Mouse (Mus musculus) liver, embryonic 16.5 days (tissue): Measurements from ENCODE around the gene Sgk1. TPM values are rescaled to one million over a fixed set of nuclear protein-coding genes. Genes with fewer than 3 reads are reported as not detected.

Source experiments
- ATAC-seq: fragments of 200-750 bp; cut with Nextera tagmentation; 2 replicates; pipeline ENCODE4 v1.8.0; 2017; ENCODE audit warnings: low read depth, mild to moderate bottlenecking, moderate number of reproducible peaks, moderate library complexity
- H3K27ac ChIP-seq: fragments of 300-500 bp; sonication (generic); 2 replicates; pipeline ENCODE4 v1.5.1; 2014; ENCODE audit warnings: mild to moderate bottlenecking, low read length
- H3K27me3 ChIP-seq: fragments of 300-500 bp; sonication (generic); 2 replicates; pipeline ENCODE4 v1.6.1; 2014; ENCODE audit warnings: low read depth, low read length, mixed read lengths; ENCODE audit not compliant: control insufficient read depth, insufficient read depth
- H3K36me3 ChIP-seq: fragments of 300-500 bp; sonication (generic); 2 replicates; pipeline ENCODE4 v1.6.1; 2014; ENCODE audit warnings: mild to moderate bottlenecking; ENCODE audit not compliant: control insufficient read depth, insufficient read depth
- H3K4me1 ChIP-seq: fragments of 300-500 bp; sonication (generic); 2 replicates; pipeline ENCODE4 v1.6.1; 2014; ENCODE audit warnings: low read depth, low read length, mixed read lengths; ENCODE audit not compliant: control insufficient read depth
- H3K4me2 ChIP-seq: fragments of 300-500 bp; sonication (generic); 2 replicates; pipeline ENCODE4 v1.6.1; 2014; ENCODE audit warnings: low read depth, low read length, mixed read lengths
- H3K4me3 ChIP-seq: fragments of 300-500 bp; sonication (generic); 2 replicates; pipeline ENCODE4 v1.5.1; 2014; ENCODE audit warnings: low read depth, mild to moderate bottlenecking, low read length
- H3K9ac ChIP-seq: fragments of 300-500 bp; sonication (generic); 2 replicates; pipeline ENCODE4 v1.6.1; 2014; ENCODE audit warnings: low read depth, low read length
- H3K9me3 ChIP-seq: fragments of 300-500 bp; sonication (generic); replicated peaks from 2 replicates; pipeline ENCODE4 v1.6.1; 2016; ENCODE audit warnings: low read length; ENCODE audit not compliant: control insufficient read depth
- WGBS: fragments of 180-500 bp; shearing (Covaris S2); extraction: QIAGEN DNeasy Blood & Tissue Kit; methylation state at CpG from one replicate; pipeline ENCODE4 v1.1.7; 2014; ENCODE audit not compliant: insufficient replicate concordance; 5-methylcytosine and 5-hydroxymethylcytosine counted together
- polyA plus RNA-seq: library from polyadenylated mRNA; unstranded; fragments of >200 nt; fragmentation: Nextera tagmentation; extraction: Ambion mirVana; gene quantifications from 2 replicates; pipeline ENCODE4 v1.2.1, GENCODE M21; 2015

Gene Sgk1
- polyA plus RNA-seq, 1 experiment from 2014 or later, result 13.8 TPM

DNA sequence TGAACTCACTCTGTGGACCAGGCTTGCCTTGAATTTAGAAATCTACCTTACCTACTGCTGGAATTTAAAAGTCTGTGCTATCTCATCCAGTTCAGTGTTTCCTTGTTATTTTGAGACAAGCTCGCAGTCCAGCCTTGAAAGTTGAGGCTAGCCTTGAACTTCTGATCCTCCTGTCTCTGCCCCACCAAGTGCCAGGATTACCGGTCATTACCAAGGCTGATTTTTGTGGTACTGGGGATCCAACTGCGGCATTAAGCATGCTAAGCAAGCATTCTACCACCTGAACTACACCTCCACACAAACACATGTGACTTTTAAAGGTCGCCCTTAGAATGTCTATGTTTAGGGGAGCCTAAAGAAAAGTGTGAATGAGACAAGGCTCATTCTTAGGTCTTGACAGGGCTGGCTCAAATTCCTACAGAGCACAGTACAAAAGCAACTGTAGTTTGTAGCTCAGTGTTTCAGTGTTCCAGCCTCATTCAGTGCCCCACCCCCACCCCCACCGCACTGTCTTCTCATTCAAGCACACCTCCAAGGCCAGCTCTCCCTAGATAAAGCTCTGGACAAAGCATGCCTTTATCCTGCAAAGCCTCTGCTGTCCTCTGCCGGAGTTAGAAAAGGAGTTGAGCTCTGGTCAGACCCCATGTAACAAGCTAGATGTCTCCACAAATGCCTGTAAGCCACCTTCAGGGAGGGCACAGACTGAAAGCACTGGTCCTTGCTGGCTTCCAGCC, 36.2 kb downstream of the Sgk1 start:
- Histone ChIP-seq H3K4me2 (no peak overlapping the region), H3K9ac (no peak overlapping the region), H3K27ac (no peak overlapping the region), H3K9me3 (no peaks in the 10 kb centered on the region), H3K4me1 (no peaks in the 10 kb centered on the region), H3K4me3 (no peak overlapping the region), H3K36me3 (no peaks in the 10 kb centered on the region), H3K27me3 (no peaks in the 10 kb centered on the region)
- 66% methylated on average over 6 of the region's 6 CpGs for WGBS
- no peak for ATAC-seq

DNA sequence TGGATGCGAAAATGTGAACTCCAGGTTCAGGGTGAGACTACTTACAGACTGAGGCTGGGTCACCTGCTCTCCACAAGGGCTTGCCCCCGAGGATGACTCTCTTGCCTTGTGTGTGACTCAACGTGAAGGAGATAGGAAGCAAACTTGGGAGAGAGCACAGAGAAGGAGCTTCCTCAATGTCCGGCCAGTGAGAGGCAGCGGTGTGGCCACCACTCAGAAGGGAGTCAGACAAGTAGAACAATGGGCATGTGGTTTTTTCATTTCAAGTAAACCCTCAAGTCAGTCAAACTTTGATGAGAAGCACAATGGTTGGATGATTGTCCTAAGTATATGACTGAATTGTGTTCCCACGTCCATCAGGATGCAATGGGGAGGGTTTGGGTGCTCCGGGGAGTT, 36.8 kb downstream of the Sgk1 start:
- H3K4me3 ChIP-seq, result no peak overlapping the region

DNA sequence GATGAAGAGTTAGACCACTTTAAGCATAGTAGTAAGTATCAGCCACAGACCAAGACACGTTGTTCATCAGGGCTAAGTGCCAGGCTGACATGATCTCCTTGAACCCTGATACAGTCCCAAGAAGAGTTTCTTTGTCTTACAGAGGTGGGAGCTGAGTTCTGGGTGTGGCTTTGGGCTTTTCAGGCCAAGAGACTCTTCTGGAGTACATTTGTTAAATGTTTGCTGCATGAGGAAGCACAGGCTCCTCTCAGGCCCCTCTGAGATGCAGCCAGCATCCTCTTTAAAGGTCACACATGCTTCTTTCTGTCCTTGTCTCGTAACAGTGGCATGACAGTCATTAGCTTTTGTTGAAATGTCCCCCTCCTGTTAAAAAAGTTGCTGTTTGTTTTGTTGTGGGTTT, 38.6 kb downstream of the Sgk1 start:
- no peak for ATAC-seq

More for the DNA sequence above, 36.8 kb downstream of the Sgk1 start:
- 53% methylated on average over 7 of the region's 7 CpGs for WGBS
- no peak overlapping the region for H3K4me2 ChIP-seq
- no peaks in the 10 kb centered on the region for H3K4me1 ChIP-seq
- no peak overlapping the region for H3K27ac ChIP-seq
- H3K27me3 ChIP-seq, result no peaks in the 10 kb centered on the region
- no peak for ATAC-seq
- no peak overlapping the region for H3K9ac ChIP-seq
- no peaks in the 10 kb centered on the region for H3K36me3 ChIP-seq
- H3K9me3 ChIP-seq, result no peaks in the 10 kb centered on the region

DNA sequence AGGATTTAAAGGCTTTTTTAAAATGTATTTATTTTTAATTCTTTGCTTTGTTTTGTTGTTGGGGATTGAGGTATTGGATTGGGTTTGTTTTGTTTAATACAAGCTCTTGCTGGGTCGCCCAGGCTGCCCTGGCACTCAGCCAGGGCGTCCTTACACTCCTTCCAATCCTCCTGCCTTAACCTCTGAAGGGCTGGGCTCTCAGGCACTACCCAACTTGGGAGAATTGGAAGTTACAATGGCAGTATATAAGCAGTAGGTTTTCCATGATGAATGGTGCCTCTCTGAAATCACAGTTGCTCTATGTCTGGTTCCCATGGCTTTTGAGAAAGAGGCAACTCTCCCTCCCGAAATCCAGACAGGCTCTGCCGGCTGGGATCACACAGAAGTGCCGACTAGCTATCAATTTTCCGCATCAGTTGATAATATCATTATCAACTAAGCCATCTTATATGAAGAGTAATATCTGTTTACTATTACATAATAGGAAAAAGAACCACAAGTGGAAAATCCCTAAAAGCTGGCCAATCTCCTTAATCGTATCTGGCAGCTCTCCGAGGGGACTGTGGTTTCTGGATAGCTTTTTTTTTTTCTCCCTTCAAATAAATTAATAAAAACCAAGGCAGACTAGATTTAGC, 40.8 kb downstream of the Sgk1 start:
- Histone ChIP-seq H3K4me3 (no peak overlapping the region), H3K27me3 (no peaks in the 10 kb centered on the region), H3K27ac (no peak overlapping the region), H3K4me1 (no peaks in the 10 kb centered on the region), H3K9ac (no peak overlapping the region), H3K36me3 (no peaks in the 10 kb centered on the region), H3K9me3 (no peaks in the 10 kb centered on the region), H3K4me2 (no peak overlapping the region)
- 65% methylated on average over 8 of the region's 8 CpGs for WGBS
- ATAC-seq, result no peak

More for the DNA sequence above, 38.6 kb downstream of the Sgk1 start:
- Histone ChIP-seq H3K9ac (no peak overlapping the region), H3K36me3 (no peaks in the 10 kb centered on the region), H3K4me3 (no peak overlapping the region), H3K4me2 (no peak overlapping the region), H3K27ac (no peak overlapping the region), H3K4me1 (no peaks in the 10 kb centered on the region), H3K27me3 (no peaks in the 10 kb centered on the region), H3K9me3 (no peaks in the 10 kb centered on the region)
- 48% methylated on average over 2 of the region's 2 CpGs for WGBS

DNA sequence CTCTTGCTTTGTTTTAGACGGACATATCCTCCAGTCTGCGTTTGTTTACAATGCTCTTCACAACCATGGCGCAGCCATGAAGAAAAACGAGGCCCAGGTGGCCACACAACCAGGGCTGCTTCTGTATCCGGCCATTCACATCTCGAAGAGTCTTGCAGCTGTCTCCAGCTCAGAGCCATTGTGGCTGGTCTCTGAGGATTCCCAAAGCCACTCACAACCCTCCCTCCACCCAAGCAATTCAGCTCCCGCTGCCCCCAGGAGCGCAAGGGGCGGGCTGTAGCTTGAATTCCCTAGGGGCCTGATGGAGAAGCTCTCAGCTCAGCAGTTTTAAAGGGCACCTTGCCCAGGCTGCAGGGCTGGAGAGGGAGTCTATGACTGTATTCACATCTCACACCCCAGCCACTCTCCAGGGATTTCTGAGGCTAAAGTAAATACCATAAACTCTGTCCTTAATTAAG, 41.5 kb downstream of the Sgk1 start:
- H3K9ac ChIP-seq, result no peak overlapping the region
- H3K27me3 ChIP-seq, result no peaks in the 10 kb centered on the region
- H3K27ac ChIP-seq, result no peak overlapping the region
- no peak overlapping the region for H3K4me3 ChIP-seq
- H3K9me3 ChIP-seq, result no peaks in the 10 kb centered on the region
- WGBS, result 46% methylated on average over 9 of the region's 9 CpGs
- H3K36me3 ChIP-seq, result no peaks in the 10 kb centered on the region
- ATAC-seq, result no peak
- H3K4me1 ChIP-seq, result no peaks in the 10 kb centered on the region
- H3K4me2 ChIP-seq, result no peak overlapping the region

DNA sequence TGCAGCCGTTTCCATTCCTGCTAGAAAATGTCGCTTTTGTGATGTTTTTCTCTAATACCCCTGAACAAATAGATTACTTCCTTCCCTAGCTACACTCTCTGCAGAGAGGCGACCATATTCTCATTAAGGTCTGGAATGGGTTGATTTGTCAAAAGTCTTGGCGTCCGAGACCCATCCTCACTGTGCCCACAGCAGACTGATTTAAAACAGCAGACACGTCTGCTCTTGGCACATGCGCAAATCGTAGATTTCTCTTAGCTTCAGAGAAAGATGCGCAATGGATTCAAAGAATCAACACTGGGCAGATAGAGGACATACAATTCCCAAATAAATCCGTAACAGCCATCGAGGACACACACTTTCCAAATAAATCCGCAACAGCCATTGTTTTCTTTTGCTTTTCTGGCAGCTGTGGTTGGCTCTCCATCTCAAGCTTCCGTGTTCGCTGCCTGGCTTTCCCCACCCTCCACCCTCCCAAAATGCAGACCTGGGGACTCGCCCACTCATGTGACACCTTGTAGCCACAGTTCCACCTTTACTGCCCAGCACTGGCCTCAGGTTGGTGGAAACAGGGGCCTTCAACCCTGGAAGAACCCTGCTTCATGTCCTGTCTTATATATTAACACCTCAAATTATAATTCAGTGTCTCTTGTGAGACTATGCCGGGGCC, 42.2 kb downstream of the Sgk1 start:
- no peak for ATAC-seq
- no peaks in the 10 kb centered on the region for H3K27me3 ChIP-seq
- no peak overlapping the region for H3K27ac ChIP-seq
- H3K4me1 ChIP-seq, result no peaks in the 10 kb centered on the region
- H3K36me3 ChIP-seq, result no peaks in the 10 kb centered on the region
- H3K9ac ChIP-seq, result no peak overlapping the region
- H3K4me3 ChIP-seq, result no peak overlapping the region
- H3K9me3 ChIP-seq, result no peaks in the 10 kb centered on the region
- WGBS, result 70% methylated on average over 16 of the region's 16 CpGs
- no peak overlapping the region for H3K4me2 ChIP-seq

DNA sequence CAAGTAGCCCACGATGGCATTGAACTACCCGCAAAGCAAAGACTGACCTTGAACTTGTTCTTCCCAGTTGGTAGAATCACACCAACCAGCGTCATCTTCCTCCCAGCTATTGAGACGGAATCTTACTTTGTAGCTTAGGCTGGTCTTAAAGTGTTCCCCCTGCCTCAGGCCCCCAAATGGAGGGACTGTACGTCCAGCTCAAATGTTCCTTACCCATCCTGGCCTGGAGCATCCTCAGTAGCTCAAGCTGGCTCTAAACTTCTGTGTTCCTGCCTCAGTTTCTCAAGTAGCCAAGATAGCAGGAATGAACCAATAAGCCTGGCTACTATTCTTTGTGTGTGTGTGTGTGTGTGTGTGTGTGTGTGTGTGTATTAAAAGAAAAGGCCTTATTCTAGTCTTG, 45.0 kb downstream of the Sgk1 start:
- WGBS, result 64% methylated on average over 5 of the region's 5 CpGs
- H3K27ac ChIP-seq, result no peak overlapping the region
- no peaks in the 10 kb centered on the region for H3K36me3 ChIP-seq
- H3K27me3 ChIP-seq, result no peaks in the 10 kb centered on the region
- H3K4me2 ChIP-seq, result no peak overlapping the region
- H3K9ac ChIP-seq, result no peak overlapping the region
- no peaks in the 10 kb centered on the region for H3K4me1 ChIP-seq
- ATAC-seq, result no peak
- no peak overlapping the region for H3K4me3 ChIP-seq
- no peaks in the 10 kb centered on the region for H3K9me3 ChIP-seq

DNA sequence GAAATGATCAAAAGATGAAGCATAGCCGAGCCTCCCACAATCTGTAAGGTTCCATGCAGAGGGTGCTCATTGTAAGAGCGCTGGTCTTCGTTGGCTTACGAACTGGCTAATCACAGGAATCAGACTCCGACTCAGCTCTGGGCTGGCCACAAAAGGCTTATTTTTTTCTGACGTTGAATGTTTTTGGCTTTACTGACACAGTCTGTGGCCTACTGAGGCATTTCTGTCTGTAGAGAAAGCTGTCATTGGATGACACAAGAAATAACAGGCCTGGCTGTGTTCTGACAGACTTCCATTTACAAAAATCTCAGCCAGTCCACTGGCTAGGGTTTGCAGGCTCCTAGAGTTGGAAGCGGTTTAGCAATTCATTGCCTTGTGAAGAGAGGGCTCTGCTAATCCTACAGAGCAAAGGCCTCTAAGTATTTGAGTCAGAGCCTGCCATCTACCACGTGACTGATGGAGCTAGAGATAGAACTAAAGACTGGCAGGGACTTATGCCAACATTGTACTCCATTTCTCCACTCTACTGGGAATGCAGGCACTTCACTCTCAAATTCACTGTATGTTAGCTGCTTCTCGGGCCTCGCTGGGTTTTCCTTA, 48.9 kb downstream of the Sgk1 start:
- H3K4me3 ChIP-seq, result no peak overlapping the region
- no peaks in the 10 kb centered on the region for H3K27me3 ChIP-seq
- H3K36me3 ChIP-seq, result no peaks in the 10 kb centered on the region
- no peak for ATAC-seq
- WGBS, result 68% methylated on average over 10 of the region's 10 CpGs
- no peaks in the 10 kb centered on the region for H3K4me1 ChIP-seq
- H3K4me2 ChIP-seq, result no peak overlapping the region
- H3K27ac ChIP-seq, result no peak overlapping the region
- H3K9me3 ChIP-seq, result no peaks in the 10 kb centered on the region
- no peak overlapping the region for H3K9ac ChIP-seq

DNA sequence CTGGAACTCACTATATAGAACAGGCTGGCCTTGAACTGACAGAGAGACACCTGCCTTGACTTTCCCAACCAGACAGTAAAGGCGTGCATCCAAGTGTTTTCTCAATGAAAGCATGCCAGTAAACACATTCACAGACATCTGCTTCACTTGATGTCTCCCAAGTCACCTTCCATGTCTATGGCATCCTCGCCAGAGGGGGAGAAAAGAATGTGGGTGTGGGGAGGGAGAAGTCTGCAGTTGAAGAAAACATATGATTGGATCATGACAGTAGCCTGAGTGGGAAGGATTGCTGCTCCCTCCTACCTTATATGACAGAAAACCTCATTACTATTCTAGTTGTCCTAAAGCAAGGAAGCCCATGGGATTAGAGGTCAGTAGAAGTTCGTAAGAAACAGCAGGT, 50.8 kb downstream of the Sgk1 start:
- 52% methylated on average over 3 of the region's 3 CpGs for WGBS
- ATAC-seq, result no peak
- Histone ChIP-seq H3K4me3 (no peak overlapping the region), H3K27me3 (no peaks in the 10 kb centered on the region), H3K9me3 (no peaks in the 10 kb centered on the region), H3K4me1 (peaks cover 5% of the 10 kb centered on the region), H3K9ac (no peak overlapping the region), H3K36me3 (no peaks in the 10 kb centered on the region), H3K27ac (no peak overlapping the region), H3K4me2 (no peak overlapping the region)
